Mouse (Mus musculus): ENCODE data around the gene Ulk4. TPM values are rescaled to one million over a fixed set of nuclear protein-coding genes. Genes with fewer than 3 reads are reported as not detected.

Gene Ulk4
- polyA plus RNA-seq, 1 experiment, result 2.9 TPM

GRCm38 (mm10) chr9:120976158-120976557 lies 300.8 kb downstream of the Ulk4 start:
- TF ChIP-seq CTCF (IDR thresholded peaks at IDR 0.05; ENCODE audit: borderline replicate concordance, control insufficient read depth, extremely low read depth, insufficient read depth, low read length, poor library complexity) (no peak), POLR2A (IDR thresholded peaks at IDR 0.05; ENCODE audit: control insufficient read depth, extremely low read depth, insufficient read depth, low read length, poor library complexity) (no peak)
- no peaks in the 10 kb centered on the region for H3K27me3 ChIP-seq (ENCODE audit: control insufficient read depth, insufficient read depth, low read length)
- no peak for DNase-seq
- H3K27ac ChIP-seq (ENCODE audit: control insufficient read depth, insufficient read depth, low read length), result no peak overlapping the region
- WGBS, result 90% methylated on average over 5 of the region's 5 CpGs
- H3K36me3 ChIP-seq (ENCODE audit: control insufficient read depth, insufficient read depth, low read length), result no peaks in the 10 kb centered on the region
- H3K4me1 ChIP-seq (replicated peaks; ENCODE audit: control insufficient read depth, insufficient read depth, low read length), result no peaks in the 10 kb centered on the region
- no peak overlapping the region for H3K4me3 ChIP-seq (ENCODE audit: control insufficient read depth, insufficient read depth, low read length)

GRCm38 (mm10) chr9:120974209-120974608 lies 302.8 kb downstream of the Ulk4 start:
- Histone ChIP-seq H3K27me3 (ENCODE audit: control insufficient read depth, insufficient read depth, low read length) (no peaks in the 10 kb centered on the region), H3K4me3 (ENCODE audit: control insufficient read depth, insufficient read depth, low read length) (no peak overlapping the region), H3K36me3 (ENCODE audit: control insufficient read depth, insufficient read depth, low read length) (no peaks in the 10 kb centered on the region), H3K4me1 (replicated peaks; ENCODE audit: control insufficient read depth, insufficient read depth, low read length) (no peaks in the 10 kb centered on the region), H3K27ac (ENCODE audit: control insufficient read depth, insufficient read depth, low read length) (no peak overlapping the region)
- TF ChIP-seq CTCF (IDR thresholded peaks at IDR 0.05; ENCODE audit: borderline replicate concordance, control insufficient read depth, extremely low read depth, insufficient read depth, low read length, poor library complexity) (no peak), POLR2A (IDR thresholded peaks at IDR 0.05; ENCODE audit: control insufficient read depth, extremely low read depth, insufficient read depth, low read length, poor library complexity) (no peak)
- 96% methylated on average over 2 of the region's 2 CpGs for WGBS
- no peak for DNase-seq

GRCm38 (mm10) chr9:120973026-120973515 lies 303.9 kb downstream of the Ulk4 start:
- no peak overlapping the region for H3K4me3 ChIP-seq (ENCODE audit: control insufficient read depth, insufficient read depth, low read length)
- no peak for TF ChIP-seq POLR2A (IDR thresholded peaks at IDR 0.05; ENCODE audit: control insufficient read depth, extremely low read depth, insufficient read depth, low read length, poor library complexity)
- no peak for DNase-seq
- H3K27ac ChIP-seq (ENCODE audit: control insufficient read depth, insufficient read depth, low read length), result no peak overlapping the region
- no peaks in the 10 kb centered on the region for H3K36me3 ChIP-seq (ENCODE audit: control insufficient read depth, insufficient read depth, low read length)
- WGBS, result 84% methylated on average over 6 of the region's 6 CpGs
- no peaks in the 10 kb centered on the region for H3K27me3 ChIP-seq (ENCODE audit: control insufficient read depth, insufficient read depth, low read length)
- H3K4me1 ChIP-seq (replicated peaks; ENCODE audit: control insufficient read depth, insufficient read depth, low read length), result no peaks in the 10 kb centered on the region

- peaks cover 22% of the 10 kb centered on the region for H3K4me1 ChIP-seq (replicated peaks; ENCODE audit: control insufficient read depth, insufficient read depth, low read length)
- TF ChIP-seq CTCF (IDR thresholded peaks at IDR 0.05; ENCODE audit: borderline replicate concordance, control insufficient read depth, extremely low read depth, insufficient read depth, low read length, poor library complexity) (no peak), POLR2A (IDR thresholded peaks at IDR 0.05; ENCODE audit: control insufficient read depth, extremely low read depth, insufficient read depth, low read length, poor library complexity) (no peak)
- WGBS, result 95% methylated on average over 10 of the region's 10 CpGs
- no peak overlapping the region for H3K27ac ChIP-seq (ENCODE audit: control insufficient read depth, insufficient read depth, low read length)
- no peaks in the 10 kb centered on the region for H3K27me3 ChIP-seq (ENCODE audit: control insufficient read depth, insufficient read depth, low read length)
- H3K4me3 ChIP-seq (ENCODE audit: control insufficient read depth, insufficient read depth, low read length), result no peak overlapping the region
- no peak for DNase-seq
- H3K36me3 ChIP-seq (ENCODE audit: control insufficient read depth, insufficient read depth, low read length), result peaks cover 20% of the 10 kb centered on the region
Measured at GRCm38 (mm10) chr9:120965007-120965406, 312.0 kb downstream of the Ulk4 start.

GRCm38 (mm10) chr9:120964224-120964623 lies 312.8 kb downstream of the Ulk4 start:
- Histone ChIP-seq H3K27me3 (ENCODE audit: control insufficient read depth, insufficient read depth, low read length) (no peaks in the 10 kb centered on the region), H3K4me1 (replicated peaks; ENCODE audit: control insufficient read depth, insufficient read depth, low read length) (peaks cover 22% of the 10 kb centered on the region), H3K27ac (ENCODE audit: control insufficient read depth, insufficient read depth, low read length) (no peak overlapping the region), H3K36me3 (ENCODE audit: control insufficient read depth, insufficient read depth, low read length) (peaks cover 27% of the 10 kb centered on the region), H3K4me3 (ENCODE audit: control insufficient read depth, insufficient read depth, low read length) (no peak overlapping the region)
- 94% methylated on average over 5 of the region's 5 CpGs for WGBS
- TF ChIP-seq POLR2A (IDR thresholded peaks at IDR 0.05; ENCODE audit: control insufficient read depth, extremely low read depth, insufficient read depth, low read length, poor library complexity) (no peak), CTCF (IDR thresholded peaks at IDR 0.05; ENCODE audit: borderline replicate concordance, control insufficient read depth, extremely low read depth, insufficient read depth, low read length, poor library complexity) (no peak)
- no peak for DNase-seq

- Histone ChIP-seq H3K4me1 (replicated peaks; ENCODE audit: control insufficient read depth, insufficient read depth, low read length) (peaks cover 22% of the 10 kb centered on the region), H3K36me3 (ENCODE audit: control insufficient read depth, insufficient read depth, low read length) (peaks cover 32% of the 10 kb centered on the region)
- 95% methylated on average over 3 of the region's 3 CpGs for WGBS
Measured at GRCm38 (mm10) chr9:120963720-120964119, 313.3 kb downstream of the Ulk4 start.

GRCm38 (mm10) chr9:120963104-120963503 lies 313.9 kb downstream of the Ulk4 start:
- TF ChIP-seq POLR2A (IDR thresholded peaks at IDR 0.05; ENCODE audit: control insufficient read depth, extremely low read depth, insufficient read depth, low read length, poor library complexity), result no peak
- TF ChIP-seq CTCF (IDR thresholded peaks at IDR 0.05; ENCODE audit: borderline replicate concordance, control insufficient read depth, extremely low read depth, insufficient read depth, low read length, poor library complexity), result no peak
- H3K4me1 ChIP-seq (replicated peaks; ENCODE audit: control insufficient read depth, insufficient read depth, low read length), result peaks cover 22% of the 10 kb centered on the region
- WGBS, result 99% methylated on average over 4 of the region's 4 CpGs

More at GRCm38 (mm10) chr9:120963720-120964119, 313.3 kb downstream of the Ulk4 start:
- Histone ChIP-seq H3K27ac (ENCODE audit: control insufficient read depth, insufficient read depth, low read length) (no peak overlapping the region), H3K4me3 (ENCODE audit: control insufficient read depth, insufficient read depth, low read length) (no peak overlapping the region), H3K27me3 (ENCODE audit: control insufficient read depth, insufficient read depth, low read length) (no peaks in the 10 kb centered on the region)
- no peak for DNase-seq
- TF ChIP-seq POLR2A (IDR thresholded peaks at IDR 0.05; ENCODE audit: control insufficient read depth, extremely low read depth, insufficient read depth, low read length, poor library complexity), result no peak
- TF ChIP-seq CTCF (IDR thresholded peaks at IDR 0.05; ENCODE audit: borderline replicate concordance, control insufficient read depth, extremely low read depth, insufficient read depth, low read length, poor library complexity), result no peak

More at GRCm38 (mm10) chr9:120963104-120963503, 313.9 kb downstream of the Ulk4 start:
- Histone ChIP-seq H3K36me3 (ENCODE audit: control insufficient read depth, insufficient read depth, low read length) (peaks cover 38% of the 10 kb centered on the region), H3K27ac (ENCODE audit: control insufficient read depth, insufficient read depth, low read length) (no peak overlapping the region), H3K27me3 (ENCODE audit: control insufficient read depth, insufficient read depth, low read length) (no peaks in the 10 kb centered on the region), H3K4me3 (ENCODE audit: control insufficient read depth, insufficient read depth, low read length) (no peak overlapping the region)
- no peak for DNase-seq

Data from thymus, adult 2 months (tissue).